Mouse (Mus musculus): Measurements from ENCODE around the gene Wipf2. TPM values are rescaled to one million over a fixed set of nuclear protein-coding genes. Genes with fewer than 3 reads are reported as not detected.

Wipf2 gene
- polyA plus RNA-seq, 1 experiment, result 9.9 TPM

- peak; percentile 45 for DNase-seq
- no peak overlapping the region for H3K4me3 ChIP-seq (ENCODE audit: insufficient read depth, low read depth, low read length)
- H3K36me3 ChIP-seq (ENCODE audit: control insufficient read depth, insufficient read depth, low read length), result no peaks in the 10 kb centered on the region
- H3K4me1 ChIP-seq (ENCODE audit: control insufficient read depth, insufficient read depth, low read length), result peaks cover 3% of the 10 kb centered on the region; the same call in 1 of the 2 replicates
- TF ChIP-seq POLR2A (IDR thresholded peaks at IDR 0.05; ENCODE audit: low read depth, low read length), result no peak
- no peak for TF ChIP-seq CTCF (conservative IDR thresholded peaks at IDR 0.05; ENCODE audit: insufficient read depth, insufficient read length, low read depth, low read length)
- H3K27me3 ChIP-seq (replicated peaks; ENCODE audit: control insufficient read depth, insufficient read depth, low read length), result peaks cover 1% of the 10 kb centered on the region; the same call in 1 of the 2 replicates
- no peak overlapping the region for H3K27ac ChIP-seq (ENCODE audit: insufficient read depth, low read depth, low read length)
- WGBS, result 39% methylated on average over 6 of the region's 6 CpGs
Observed at GRCm38 (mm10) chr11:98839402-98839801, 24.0 kb upstream of the Wipf2 start.

DNA sequence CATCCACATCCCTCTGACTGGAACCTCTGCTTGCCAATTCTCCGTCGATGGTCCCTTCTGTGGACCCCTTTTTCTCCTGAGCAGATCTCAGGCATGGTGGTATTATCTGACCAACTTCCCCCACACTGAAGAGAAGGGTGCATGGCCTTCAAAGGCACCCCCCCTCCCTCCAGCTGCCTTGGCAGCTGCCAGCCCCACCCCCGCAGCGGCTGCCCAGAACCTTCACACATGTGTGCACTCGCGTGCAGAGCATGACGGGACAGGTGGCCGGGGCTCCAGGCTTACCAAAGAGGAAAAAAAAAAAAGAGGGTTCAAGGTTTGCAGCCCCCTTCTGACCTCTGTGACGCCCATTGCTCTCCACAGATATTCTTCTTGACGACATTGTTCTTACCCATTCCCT, 23.5 kb upstream of the Wipf2 start:
- Histone ChIP-seq H3K27ac (ENCODE audit: insufficient read depth, low read depth, low read length) (no peak overlapping the region), H3K27me3 (replicated peaks; ENCODE audit: control insufficient read depth, insufficient read depth, low read length) (peaks cover 1% of the 10 kb centered on the region; the same call in 1 of the 2 replicates), H3K36me3 (ENCODE audit: control insufficient read depth, insufficient read depth, low read length) (no peaks in the 10 kb centered on the region), H3K4me3 (ENCODE audit: insufficient read depth, low read depth, low read length) (no peak overlapping the region), H3K4me1 (ENCODE audit: control insufficient read depth, insufficient read depth, low read length) (peaks cover 3% of the 10 kb centered on the region; the same call in 1 of the 2 replicates)
- DNase-seq, result no peak
- TF ChIP-seq POLR2A (IDR thresholded peaks at IDR 0.05; ENCODE audit: low read depth, low read length), result no peak
- no peak for TF ChIP-seq CTCF (conservative IDR thresholded peaks at IDR 0.05; ENCODE audit: insufficient read depth, insufficient read length, low read depth, low read length)
- WGBS, result 38% methylated on average over 10 of the region's 10 CpGs

DNA sequence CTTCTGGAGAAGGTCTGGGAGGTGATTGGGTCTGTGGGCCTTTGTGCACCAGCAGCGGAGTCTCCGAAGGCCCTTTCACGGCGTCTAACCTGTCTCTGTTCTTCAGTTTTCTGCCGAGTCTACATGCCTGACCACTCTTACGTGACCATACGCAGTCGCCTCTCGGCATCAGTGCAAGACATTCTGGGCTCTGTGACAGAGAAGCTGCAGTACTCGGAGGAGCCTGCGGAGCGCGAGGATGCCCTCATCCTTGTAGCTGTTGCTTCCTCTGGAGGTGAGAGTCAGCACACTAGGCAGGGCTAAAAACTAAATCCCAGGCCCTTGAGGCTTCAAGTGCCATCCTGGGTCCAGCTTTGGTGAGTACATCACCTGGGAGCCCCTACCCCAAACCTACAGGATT, 17.4 kb upstream of the Wipf2 start:
- no peaks in the 10 kb centered on the region for H3K4me1 ChIP-seq (ENCODE audit: control insufficient read depth, insufficient read depth, low read length)
- H3K36me3 ChIP-seq (ENCODE audit: control insufficient read depth, insufficient read depth, low read length), result no peaks in the 10 kb centered on the region
- H3K4me3 ChIP-seq (ENCODE audit: insufficient read depth, low read depth, low read length), result no peak overlapping the region
- TF ChIP-seq POLR2A (IDR thresholded peaks at IDR 0.05; ENCODE audit: low read depth, low read length) (no peak), CTCF (conservative IDR thresholded peaks at IDR 0.05; ENCODE audit: insufficient read depth, insufficient read length, low read depth, low read length) (no peak)
- no peak for DNase-seq
- no peaks in the 10 kb centered on the region for H3K27me3 ChIP-seq (replicated peaks; ENCODE audit: control insufficient read depth, insufficient read depth, low read length)
- 44% methylated on average over 13 of the region's 13 CpGs for WGBS
- no peak overlapping the region for H3K27ac ChIP-seq (ENCODE audit: insufficient read depth, low read depth, low read length)

GRCm38 (mm10) chr11:98846865-98847604, 16.4 kb upstream of the Wipf2 start:
- Histone ChIP-seq H3K4me3 (ENCODE audit: insufficient read depth, low read depth, low read length) (no peak overlapping the region), H3K36me3 (ENCODE audit: control insufficient read depth, insufficient read depth, low read length) (no peaks in the 10 kb centered on the region), H3K4me1 (ENCODE audit: control insufficient read depth, insufficient read depth, low read length) (no peaks in the 10 kb centered on the region), H3K27ac (ENCODE audit: insufficient read depth, low read depth, low read length) (no peak overlapping the region), H3K27me3 (replicated peaks; ENCODE audit: control insufficient read depth, insufficient read depth, low read length) (no peaks in the 10 kb centered on the region)
- 77% methylated on average over 19 of the region's 19 CpGs for WGBS
- TF ChIP-seq POLR2A (IDR thresholded peaks at IDR 0.05; ENCODE audit: low read depth, low read length), result no peak
- no peak for TF ChIP-seq CTCF (conservative IDR thresholded peaks at IDR 0.05; ENCODE audit: insufficient read depth, insufficient read length, low read depth, low read length)
- no peak for DNase-seq

GRCm38 (mm10) chr11:98849196-98849894, 14.1 kb upstream of the Wipf2 start:
- no peak overlapping the region for H3K27ac ChIP-seq (ENCODE audit: insufficient read depth, low read depth, low read length)
- DNase-seq, result no peak
- H3K4me1 ChIP-seq (ENCODE audit: control insufficient read depth, insufficient read depth, low read length), result no peaks in the 10 kb centered on the region
- WGBS, result 23% methylated on average over 19 of the region's 19 CpGs
- no peak overlapping the region for H3K4me3 ChIP-seq (ENCODE audit: insufficient read depth, low read depth, low read length)
- H3K36me3 ChIP-seq (ENCODE audit: control insufficient read depth, insufficient read depth, low read length), result no peaks in the 10 kb centered on the region
- H3K27me3 ChIP-seq (replicated peaks; ENCODE audit: control insufficient read depth, insufficient read depth, low read length), result no peaks in the 10 kb centered on the region
- TF ChIP-seq CTCF (conservative IDR thresholded peaks at IDR 0.05; ENCODE audit: insufficient read depth, insufficient read length, low read depth, low read length) (no peak), POLR2A (IDR thresholded peaks at IDR 0.05; ENCODE audit: low read depth, low read length) (no peak)

DNA sequence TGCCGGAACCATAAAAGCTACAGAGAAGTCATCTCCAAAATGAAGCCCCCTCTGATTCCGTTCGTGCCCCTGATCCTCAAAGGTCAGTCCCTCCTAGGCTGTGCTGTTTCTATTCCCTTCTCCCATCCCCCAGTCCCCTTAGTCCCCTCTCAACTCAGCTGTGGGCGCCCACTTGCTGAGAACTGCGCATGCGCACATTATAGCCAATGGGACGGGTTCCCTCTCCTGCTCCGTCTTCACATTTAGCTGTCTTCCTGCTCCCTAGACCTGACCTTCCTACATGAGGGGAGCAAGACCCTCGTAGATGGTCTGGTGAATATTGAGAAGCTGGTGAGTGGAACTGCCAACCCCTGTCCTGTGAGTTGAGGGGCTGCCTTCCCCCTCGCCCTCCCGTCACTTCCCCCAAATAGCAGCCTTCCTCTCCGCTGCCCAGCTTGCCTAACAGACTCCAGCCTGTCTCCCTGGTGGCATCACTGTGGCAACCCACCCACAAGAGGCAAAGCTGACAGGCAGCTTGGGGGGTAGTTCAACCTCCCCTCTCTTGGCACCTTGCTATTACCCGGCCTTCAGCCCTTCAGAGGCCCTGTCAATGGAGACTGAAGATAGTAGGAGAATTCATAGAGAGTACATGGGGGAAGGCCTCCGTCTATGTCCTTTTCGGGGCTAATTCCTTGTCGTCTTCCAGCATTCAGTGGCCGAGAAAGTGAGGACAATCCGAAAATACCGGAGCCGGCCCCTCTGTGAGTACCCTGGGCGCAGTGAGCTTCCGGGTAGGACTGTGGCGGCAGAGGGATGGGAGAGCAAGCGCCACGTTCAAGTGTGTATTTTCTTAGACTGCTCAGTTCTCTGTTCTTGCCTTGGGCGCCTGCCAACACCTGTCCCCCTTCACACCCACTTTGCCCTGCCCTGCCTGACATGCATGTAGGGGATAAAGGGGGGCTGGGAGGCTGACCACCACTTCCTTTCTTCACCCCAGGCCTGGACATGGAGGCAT, 13.0 kb upstream of the Wipf2 start:
- H3K4me3 ChIP-seq (ENCODE audit: insufficient read depth, low read depth, low read length), result no peak overlapping the region
- WGBS, result 83% methylated on average over 26 of the region's 26 CpGs
- no peak overlapping the region for H3K27ac ChIP-seq (ENCODE audit: insufficient read depth, low read depth, low read length)
- TF ChIP-seq POLR2A (IDR thresholded peaks at IDR 0.05; ENCODE audit: low read depth, low read length), result no peak
- no peak for TF ChIP-seq CTCF (conservative IDR thresholded peaks at IDR 0.05; ENCODE audit: insufficient read depth, insufficient read length, low read depth, low read length)
- no peaks in the 10 kb centered on the region for H3K4me1 ChIP-seq (ENCODE audit: control insufficient read depth, insufficient read depth, low read length)
- no peak for DNase-seq
- no peaks in the 10 kb centered on the region for H3K36me3 ChIP-seq (ENCODE audit: control insufficient read depth, insufficient read depth, low read length)
- H3K27me3 ChIP-seq (replicated peaks; ENCODE audit: control insufficient read depth, insufficient read depth, low read length), result no peaks in the 10 kb centered on the region
